28 mouse cellular contexts compared by ENCODE assay signal in genomic region chr5:42453707-42454106, GRCm38 (mm10).
"Had no signal": no experiment of that assay in that cellular context is flagged by ENCODE, and none has a peak within 500 bp of the region (broad histone marks: within the 10 kb centered on the region; RNA-seq: fewer than 3 reads in every experiment).

No protein-coding gene starts in this region.

- ATAC-seq: forebrain, embryonic 13.5 days; forebrain, embryonic 14.5 days; forebrain, embryonic 15.5 days; forebrain, embryonic 16.5 days; forebrain, postnatal 0 days had no signal

- H3K27me3 ChIP-seq: embryonic facial prominence, embryonic 12.5 days; embryonic facial prominence, embryonic 13.5 days; embryonic facial prominence, embryonic 15.5 days; forebrain, embryonic 12.5 days; forebrain, embryonic 13.5 days; forebrain, embryonic 15.5 days had no signal

- H3K9me3 ChIP-seq: embryonic facial prominence, embryonic 10.5 days; embryonic facial prominence, embryonic 12.5 days; embryonic facial prominence, embryonic 13.5 days; embryonic facial prominence, embryonic 15.5 days; forebrain, embryonic 10.5 days; forebrain, embryonic 12.5 days; forebrain, embryonic 13.5 days; forebrain, embryonic 15.5 days; heart, embryonic 10.5 days had no signal

- H3K4me1 ChIP-seq: embryonic facial prominence, embryonic 10.5 days; embryonic facial prominence, embryonic 12.5 days; embryonic facial prominence, embryonic 13.5 days; embryonic facial prominence, embryonic 15.5 days; forebrain, embryonic 10.5 days; forebrain, embryonic 12.5 days; forebrain, embryonic 13.5 days; forebrain, embryonic 15.5 days; heart, embryonic 10.5 days had no signal

- H3K36me3 ChIP-seq: embryonic facial prominence, embryonic 10.5 days; embryonic facial prominence, embryonic 12.5 days; embryonic facial prominence, embryonic 13.5 days; embryonic facial prominence, embryonic 15.5 days; forebrain, embryonic 10.5 days; forebrain, embryonic 12.5 days; forebrain, embryonic 15.5 days; heart, embryonic 10.5 days had no signal

- H3K9ac ChIP-seq: embryonic facial prominence, embryonic 12.5 days; embryonic facial prominence, embryonic 13.5 days; embryonic facial prominence, embryonic 15.5 days; forebrain, embryonic 12.5 days; forebrain, embryonic 13.5 days; forebrain, embryonic 15.5 days; forebrain, postnatal 0 days had no signal

- DNase-seq: cerebellum, adult 9-10 months; cerebellum, adult 9-11 months; cerebellum, postnatal 10 days; cerebellum, postnatal 14 days; cerebellum, postnatal 25 days; cerebellum, postnatal 36 days; embryo, embryonic 11 days; forebrain, postnatal 0 days; gastrocnemius, adult 2 months; gastrocnemius, postnatal 10 days; gastrocnemius, postnatal 14 days; gastrocnemius, postnatal 25 days; gastrocnemius, postnatal 36 days; heart, adult 11 months; heart, adult 18-20 months; heart, adult 2 months had no signal

- H3K4me3 ChIP-seq: embryonic facial prominence, embryonic 10.5 days; embryonic facial prominence, embryonic 12.5 days; embryonic facial prominence, embryonic 13.5 days; embryonic facial prominence, embryonic 15.5 days; erythroblast, embryonic 14.5 days; forebrain, embryonic 10.5 days; forebrain, embryonic 12.5 days; forebrain, embryonic 13.5 days; forebrain, embryonic 15.5 days; gastrocnemius, adult 2 months; heart, adult 2 months; heart, embryonic 10.5 days had no signal

- H3K27ac ChIP-seq: embryonic facial prominence, embryonic 10.5 days; embryonic facial prominence, embryonic 12.5 days; embryonic facial prominence, embryonic 13.5 days; embryonic facial prominence, embryonic 15.5 days; forebrain, embryonic 10.5 days; forebrain, embryonic 12.5 days; forebrain, embryonic 13.5 days; forebrain, embryonic 15.5 days; gastrocnemius, adult 2 months; heart, adult 2 months; heart, embryonic 10.5 days had no signal
